ENCODE assay signal across 15 mouse cellular contexts in the genomic region with DNA sequence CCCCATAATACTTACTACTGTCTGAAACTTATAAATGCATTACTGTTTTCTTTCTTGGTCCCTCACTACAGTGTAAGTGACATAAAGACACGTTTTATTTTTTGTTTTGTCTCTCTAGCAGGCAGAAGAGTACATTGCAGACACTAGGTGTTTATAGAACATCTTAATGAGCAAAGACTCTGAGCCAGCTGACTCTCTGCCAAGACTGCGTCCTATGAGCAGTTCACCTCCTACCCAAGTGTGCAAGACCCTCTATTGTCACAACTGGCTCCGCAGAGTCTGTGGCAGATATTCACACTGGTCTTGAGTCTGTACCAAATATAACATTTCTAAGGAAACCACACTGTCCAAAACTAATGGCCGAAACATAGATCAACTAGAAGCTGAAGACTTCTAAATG.
"Had no signal": no experiment of that assay in that cellular context is flagged by ENCODE, and none has a peak within 500 bp of the region (broad histone marks: within the 10 kb centered on the region; RNA-seq: fewer than 3 reads in every experiment).

No protein-coding gene starts in this region.

- ATAC-seq: intestine, postnatal 0 days; midbrain, embryonic 13.5 days had no signal

- H3K27me3 ChIP-seq: limb, embryonic 12.5 days; lung, embryonic 15.5 days; midbrain, embryonic 13.5 days; neural tube, embryonic 12.5 days; stomach, embryonic 15.5 days had no signal

- DNase-seq: kidney, adult 8-10 months; kidney, postnatal 36 days; layer of hippocampus, adult 9-11 months; layer of hippocampus, postnatal 36 days; right cerebral cortex, postnatal 14 days; thymus, adult 2 months; thymus, postnatal 25 days had no signal

- H3K4me1 ChIP-seq: limb, embryonic 12.5 days; lung, embryonic 15.5 days; neural tube, embryonic 12.5 days; stomach, embryonic 15.5 days had no signal

- H3K36me3 ChIP-seq: limb, embryonic 12.5 days; lung, embryonic 15.5 days; neural tube, embryonic 12.5 days; stomach, embryonic 15.5 days had no signal

- H3K4me2 ChIP-seq: limb, embryonic 12.5 days; lung, embryonic 15.5 days; midbrain, embryonic 13.5 days; neural tube, embryonic 12.5 days; stomach, embryonic 15.5 days had no signal

- H3K9me3 ChIP-seq: limb, embryonic 12.5 days; lung, embryonic 15.5 days; neural tube, embryonic 12.5 days; stomach, embryonic 15.5 days had no signal

- H3K27ac ChIP-seq: limb, embryonic 12.5 days; liver, embryonic 14.5 days; lung, embryonic 15.5 days; midbrain, embryonic 13.5 days; neural tube, embryonic 12.5 days; stomach, embryonic 15.5 days had no signal

- H3K9ac ChIP-seq: limb, embryonic 12.5 days; liver, embryonic 14.5 days; lung, embryonic 15.5 days; midbrain, embryonic 13.5 days; neural tube, embryonic 12.5 days; stomach, embryonic 15.5 days had no signal

- H3K4me3 ChIP-seq: limb, embryonic 12.5 days; lung, embryonic 15.5 days; midbrain, embryonic 13.5 days; myocyte; neural tube, embryonic 12.5 days; stomach, embryonic 15.5 days had no signal
